Mouse (Mus musculus): Measurements from ENCODE around the gene Olfr1289.

Olfr1289 gene

DNA sequence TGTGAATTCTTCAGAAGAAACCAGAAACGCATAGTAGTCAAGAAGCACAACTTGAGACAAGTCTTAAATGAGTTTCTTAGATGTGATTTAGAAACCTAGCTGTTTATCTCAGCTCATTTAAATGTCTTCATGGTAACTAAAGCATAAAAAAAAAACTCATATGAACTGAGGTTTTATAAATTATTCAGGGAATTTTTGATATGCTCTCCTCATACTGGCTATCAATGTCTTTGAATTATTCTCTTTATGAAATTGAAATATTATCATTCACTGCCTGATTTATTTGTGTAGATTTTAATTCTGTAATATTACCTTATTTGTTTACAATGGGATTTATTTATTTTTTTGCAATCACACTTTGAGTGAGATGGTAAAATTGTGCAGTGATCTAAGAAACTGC lies at the start of gene Olfr1289:
Gene Olfr1289, plus strand, starts transcription at position 301 of the 400 bp plus-strand sequence.
- no peak for DNase-seq (ENCODE audit: low spot score in 2 of 2)

GRCm38 (mm10) chr2:111448842-111449241 lies 31.8 kb upstream of the Olfr1289 start, which contains the start of gene Olfr1287:
Olfr1287 (plus strand) TSS chr2:111449142.
- no peak for DNase-seq (ENCODE audit: low spot score in 2 of 2)

DNA sequence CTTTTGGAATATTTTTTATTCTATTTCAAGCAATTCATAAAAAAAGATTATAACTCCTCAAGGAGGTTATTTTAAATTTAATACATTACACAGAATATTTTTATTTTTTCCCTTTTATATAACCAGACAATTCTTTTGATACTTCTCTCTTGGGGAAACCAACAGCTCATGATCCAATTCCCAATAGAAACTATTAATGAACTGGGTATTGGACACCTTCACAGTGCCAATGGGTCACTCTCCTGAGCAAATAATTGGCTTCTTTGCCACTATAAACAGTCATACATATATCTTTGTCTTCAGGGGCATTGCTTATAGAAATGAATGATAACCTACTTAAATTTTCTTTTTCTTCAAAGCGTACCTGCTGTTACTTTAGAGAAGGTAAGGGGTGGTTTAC lies 6.8 kb upstream of the Olfr1289 start, which contains the start of gene Olfr1288:
Gene Olfr1288, plus strand, starts transcription at position 301 of the 400 bp plus-strand sequence.
- DNase-seq (ENCODE audit: low spot score in 2 of 2), result no peak

- DNase-seq (ENCODE audit: low spot score in 2 of 2), result no peak
Observed at GRCm38 (mm10) chr2:111493729-111494128, 13.1 kb downstream of the Olfr1289 start, which contains the start of gene Olfr1290. Olfr1290 (minus strand) TSS chr2:111493829.

- DNase-seq (ENCODE audit: low spot score in 2 of 2), result no peak
Observed at GRCm38 (mm10) chr2:111496880-111497279, 16.3 kb downstream of the Olfr1289 start, which contains the start of gene Olfr1291-ps1. Olfr1291-ps1 (plus strand) TSS chr2:111497180.

DNA sequence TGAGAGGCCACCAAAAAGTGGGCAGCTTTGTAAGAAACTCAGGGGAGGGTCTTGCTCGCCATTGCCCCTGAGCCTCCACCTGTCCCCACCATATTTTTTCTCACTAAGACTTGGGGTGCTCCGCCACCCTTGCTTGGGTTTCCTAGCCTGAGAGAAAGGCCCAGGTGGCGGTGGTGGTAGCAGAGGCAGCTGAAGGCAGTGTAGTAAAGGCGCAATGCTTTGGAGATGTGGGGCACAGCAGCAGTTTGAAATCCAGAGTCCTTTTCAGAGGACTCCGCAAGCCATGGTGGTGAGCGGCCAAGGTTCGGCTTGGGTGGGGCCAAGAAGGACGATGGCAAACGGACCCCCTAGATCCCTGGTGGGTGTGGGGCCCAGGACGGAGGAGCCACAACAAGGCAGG lies 36.8 kb downstream of the Olfr1289 start:
- no peak for DNase-seq (ENCODE audit: low spot score in 2 of 2)

DNA sequence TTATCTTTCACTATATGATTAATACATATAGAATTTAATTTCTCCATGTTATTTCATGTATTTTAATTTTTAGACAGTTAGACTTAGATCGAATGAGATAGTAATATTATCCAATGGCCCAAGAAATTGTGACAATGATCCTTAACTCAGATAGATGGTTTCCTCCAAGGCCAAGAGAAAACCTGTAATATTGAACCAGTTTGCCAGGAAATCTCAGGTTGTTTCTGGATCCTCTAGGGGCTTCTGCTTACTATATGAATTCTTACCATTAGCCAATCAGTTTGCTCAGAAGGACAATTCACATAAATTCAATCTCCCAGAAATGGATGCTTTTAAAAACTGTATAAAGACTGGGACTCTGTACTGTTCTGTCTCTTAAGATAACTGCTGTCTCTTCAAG lies 44.3 kb downstream of the Olfr1289 start, which contains the start of gene Olfr1293-ps:
Gene Olfr1293-ps, plus strand, starts transcription at position 301 of the 400 bp plus-strand sequence.
- DNase-seq (ENCODE audit: low spot score in 2 of 2), result no peak
